Mouse (Mus musculus) thymus, adult 2 months (tissue): ENCODE data around the gene Kcnj8. TPM values are rescaled to one million over a fixed set of nuclear protein-coding genes. Genes with fewer than 3 reads are reported as not detected.

Experiments used
- DNase-seq: peaks from one replicate; pipeline ENCODE4 v3.0.0; 2021
- H3K27ac ChIP-seq: fragments of 200-500 bp; 2 replicates; pipeline ENCODE4 v1.5.1; 2012; ENCODE audit warnings: low read length, control low read depth; ENCODE audit not compliant: control insufficient read depth, insufficient read depth
- H3K27me3 ChIP-seq: fragments of 200-500 bp; 2 replicates; pipeline ENCODE4 v1.6.1; 2012; ENCODE audit warnings: mild to moderate bottlenecking, low read length, moderate library complexity, mixed read lengths; ENCODE audit not compliant: control insufficient read depth, insufficient read depth
- H3K36me3 ChIP-seq: fragments of 200-500 bp; 2 replicates; pipeline ENCODE4 v1.6.1; 2012; ENCODE audit warnings: mild to moderate bottlenecking, low read length, moderate library complexity; ENCODE audit not compliant: control insufficient read depth, insufficient read depth
- H3K4me1 ChIP-seq: fragments of 200-500 bp; replicated peaks from 2 replicates; pipeline ENCODE4 v1.6.1; 2012; ENCODE audit warnings: low read length; ENCODE audit not compliant: control insufficient read depth, insufficient read depth
- H3K4me3 ChIP-seq: fragments of 200-500 bp; 2 replicates; pipeline ENCODE4 v1.5.1; 2012; ENCODE audit warnings: mild to moderate bottlenecking, low read length, control low read depth, moderate library complexity; ENCODE audit not compliant: control insufficient read depth, insufficient read depth
- CTCF ChIP-seq: fragments of 200-500 bp; IDR thresholded peaks from 2 replicates; pipeline ENCODE4 v1.5.1; 2012; ENCODE audit warnings: mild to moderate bottlenecking, control low read depth, low read length, moderate library complexity, borderline replicate concordance; ENCODE audit not compliant: control insufficient read depth, poor library complexity, insufficient read depth; ENCODE audit errors: extremely low read depth
- POLR2A ChIP-seq: fragments of 200-500 bp; IDR thresholded peaks from 2 replicates; pipeline ENCODE4 v1.6.1; 2012; ENCODE audit warnings: mild to moderate bottlenecking, low read length, control low read depth, moderate library complexity; ENCODE audit not compliant: control insufficient read depth, poor library complexity, insufficient read depth; ENCODE audit errors: extremely low read depth
- WGBS: fragments of 180-500 bp; shearing (Covaris S2); methylation state at CpG from one replicate; pipeline ENCODE4 v1.1.7; 2018; 5-methylcytosine and 5-hydroxymethylcytosine counted together
- polyA plus RNA-seq: library from polyadenylated mRNA; depleted of rRNA; stranded (reverse); fragments of >200 nt; gene quantifications from 2 replicates; pipeline ENCODE4 v1.2.3, GENCODE M21; 2012; rRNA removed

The Kcnj8 gene
- polyA plus RNA-seq, 1 experiment: 3.9 TPM

DNA sequence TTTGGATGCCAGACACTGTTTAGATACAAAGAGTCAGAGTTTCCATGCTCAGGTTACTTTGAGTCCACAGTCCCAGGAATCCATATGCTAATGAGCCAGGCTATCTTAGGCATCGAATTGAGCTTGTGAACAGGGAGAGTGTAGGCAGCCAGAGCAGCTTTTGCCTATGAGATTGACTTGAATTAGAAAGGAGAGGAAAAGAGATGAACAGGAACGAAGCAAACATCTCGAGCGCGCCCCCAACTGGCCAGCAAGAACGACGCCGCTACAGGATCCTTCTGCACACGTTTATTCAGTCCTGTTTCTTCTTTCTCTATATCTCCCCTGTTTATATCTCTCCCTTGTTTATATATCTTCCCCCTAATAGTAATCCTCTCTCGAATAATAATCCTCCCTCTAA is 56.5 kb downstream of the Kcnj8 start:
- Histone ChIP-seq H3K27ac (no peak overlapping the region), H3K27me3 (no peaks in the 10 kb centered on the region), H3K4me3 (no peak overlapping the region), H3K36me3 (no peaks in the 10 kb centered on the region), H3K4me1 (peaks cover 18% of the 10 kb centered on the region)
- TF ChIP-seq POLR2A (no peak), CTCF (no peak)
- peak; percentile 69 for DNase-seq
- WGBS: 3% methylated on average over 10 of the region's 10 CpGs

Other genes starting within 250 kb of the Kcnj8 start
- 0.15 and 0.27 TPM in 2 replicates for gene Slco1a5, start 248.6 kb downstream of the Kcnj8 start, polyA plus RNA-seq
- gene Pyroxd1, start 226.0 kb downstream of the Kcnj8 start, polyA plus RNA-seq: 6.3 TPM in 2 replicates
- 23.6 and 24.2 TPM in 2 replicates for gene Recql, start 184.5 kb downstream of the Kcnj8 start, polyA plus RNA-seq
- gene Golt1b, start 184.4 kb downstream of the Kcnj8 start, polyA plus RNA-seq: 8.9 and 9.4 TPM in 2 replicates
- gene Spx, start 158.2 kb downstream of the Kcnj8 start, polyA plus RNA-seq: 1.1 and 2.0 TPM in 2 replicates
- gene Gys2, start 98.5 kb downstream of the Kcnj8 start, polyA plus RNA-seq: 0.74 and 1.1 TPM in 2 replicates
- 394 and 525 TPM in 2 replicates for gene Ldhb, start 63.7 kb downstream of the Kcnj8 start, polyA plus RNA-seq
- 1.4 and 2.9 TPM in 2 replicates for gene Abcc9, start 130.7 kb upstream of the Kcnj8 start, polyA plus RNA-seq
- 25.5 and 29.0 TPM in 2 replicates for gene Cmas, start 185.1 kb upstream of the Kcnj8 start, polyA plus RNA-seq
- gene Sult6b2, start 232.9 kb upstream of the Kcnj8 start, polyA plus RNA-seq: 0.08 TPM in 1 of 2 replicates, not detected in the other